Mouse (Mus musculus): ENCODE data around the gene Satb1.

- TF ChIP-seq POLR2A (IDR thresholded peaks at IDR 0.05; ENCODE audit: insufficient read length, low read depth) = no peak
- TF ChIP-seq MAX (IDR thresholded peaks at IDR 0.05; ENCODE audit: low read depth) = no peak
- no peak for TF ChIP-seq E2F4 (IDR thresholded peaks at IDR 0.05; ENCODE audit: insufficient read depth)
- TF ChIP-seq MYOG (IDR thresholded peaks at IDR 0.05; ENCODE audit: control insufficient read depth in 1 of 3, insufficient read depth in 1 of 3, insufficient read length in 2 of 3, low read depth in 2 of 3) = no peak
- TF ChIP-seq POLR2AphosphoS2 (IDR thresholded peaks at IDR 0.05; ENCODE audit: insufficient read length, low read depth) = no peak
Observed at GRCm38 (mm10) chr17:51856332-51856731, 23.2 kb upstream of the Satb1 start.

Measured in myocyte (in vitro differentiated cells).